Mouse (Mus musculus): ENCODE measurements at regions not wholly inside any gene's neighbourhood (a gene's known extent, or its start where the extent isn't known, plus 50 kb on each side); places are given as distances from the start of the nearest gene placed in this dataset.

- TF ChIP-seq CTCF (conservative IDR thresholded peaks at IDR 0.05; ENCODE audit: insufficient read depth, insufficient read length, low read depth, low read length) (no peak), POLR2A (IDR thresholded peaks at IDR 0.05; ENCODE audit: low read depth, low read length) (no peak)
Measured at GRCm38 (mm10) chr1:92337450-92337849, 136.2 kb downstream of the Ndufa10 start.
